Mouse (Mus musculus) limb, embryonic 15.5 days (tissue): ENCODE measurements around the gene Zfp354c. TPM values are rescaled to one million over a fixed set of nuclear protein-coding genes. Genes with fewer than 3 reads are reported as not detected.
A peak's percentile ranks its signal among the peaks of the same experiment; 100 is the strongest.

Experiments used
- ATAC-seq: fragments of 200-750 bp; cut with Nextera tagmentation; 2 replicates; pipeline ENCODE4 v1.8.0; 2017; ENCODE audit warnings: low read depth, moderate TSS enrichment; ENCODE audit not compliant: insufficient number of reproducible peaks, low FRiP score, low TSS enrichment
- H3K27ac ChIP-seq: fragments of 300-500 bp; sonication (generic); 2 replicates; pipeline ENCODE4 v1.5.1; 2015; ENCODE audit warnings: moderate library complexity, mild to moderate bottlenecking, inconsistent platforms
- H3K27me3 ChIP-seq: fragments of 300-500 bp; sonication (generic); 2 replicates; pipeline ENCODE4 v1.6.1; 2015; ENCODE audit warnings: inconsistent platforms
- H3K36me3 ChIP-seq: fragments of 300-500 bp; sonication (generic); 2 replicates; pipeline ENCODE4 v1.6.1; 2015; ENCODE audit warnings: inconsistent platforms
- H3K4me1 ChIP-seq: fragments of 300-500 bp; sonication (generic); 2 replicates; pipeline ENCODE4 v1.6.1; 2015; ENCODE audit warnings: inconsistent platforms
- H3K4me2 ChIP-seq: fragments of 300-500 bp; sonication (generic); 2 replicates; pipeline ENCODE4 v1.6.1; 2015; ENCODE audit warnings: mild to moderate bottlenecking, inconsistent platforms
- H3K4me3 ChIP-seq: fragments of 300-500 bp; sonication (generic); 2 replicates; pipeline ENCODE4 v1.5.1; 2015; ENCODE audit warnings: mild to moderate bottlenecking, inconsistent platforms
- H3K9ac ChIP-seq: fragments of 300-500 bp; sonication (generic); 2 replicates; pipeline ENCODE4 v1.6.1; 2015; ENCODE audit warnings: inconsistent platforms
- H3K9me3 ChIP-seq: fragments of 300-500 bp; sonication (generic); 2 replicates; pipeline ENCODE4 v1.6.1; 2016; ENCODE audit warnings: inconsistent platforms
- WGBS: fragments of 180-500 bp; shearing (Covaris S2); methylation state at CpG from one replicate; pipeline ENCODE4 v1.1.7; 2015; 5-methylcytosine and 5-hydroxymethylcytosine counted together
- polyA plus RNA-seq: library from polyadenylated mRNA; unstranded; fragments of >200 nt; fragmentation: Nextera tagmentation; extraction: Ambion mirVana; gene quantifications from 2 replicates; pipeline ENCODE4 v1.2.1, GENCODE M21; 2015

Gene Zfp354c
- 43.6 and 51.0 TPM in 2 replicates for polyA plus RNA-seq

DNA sequence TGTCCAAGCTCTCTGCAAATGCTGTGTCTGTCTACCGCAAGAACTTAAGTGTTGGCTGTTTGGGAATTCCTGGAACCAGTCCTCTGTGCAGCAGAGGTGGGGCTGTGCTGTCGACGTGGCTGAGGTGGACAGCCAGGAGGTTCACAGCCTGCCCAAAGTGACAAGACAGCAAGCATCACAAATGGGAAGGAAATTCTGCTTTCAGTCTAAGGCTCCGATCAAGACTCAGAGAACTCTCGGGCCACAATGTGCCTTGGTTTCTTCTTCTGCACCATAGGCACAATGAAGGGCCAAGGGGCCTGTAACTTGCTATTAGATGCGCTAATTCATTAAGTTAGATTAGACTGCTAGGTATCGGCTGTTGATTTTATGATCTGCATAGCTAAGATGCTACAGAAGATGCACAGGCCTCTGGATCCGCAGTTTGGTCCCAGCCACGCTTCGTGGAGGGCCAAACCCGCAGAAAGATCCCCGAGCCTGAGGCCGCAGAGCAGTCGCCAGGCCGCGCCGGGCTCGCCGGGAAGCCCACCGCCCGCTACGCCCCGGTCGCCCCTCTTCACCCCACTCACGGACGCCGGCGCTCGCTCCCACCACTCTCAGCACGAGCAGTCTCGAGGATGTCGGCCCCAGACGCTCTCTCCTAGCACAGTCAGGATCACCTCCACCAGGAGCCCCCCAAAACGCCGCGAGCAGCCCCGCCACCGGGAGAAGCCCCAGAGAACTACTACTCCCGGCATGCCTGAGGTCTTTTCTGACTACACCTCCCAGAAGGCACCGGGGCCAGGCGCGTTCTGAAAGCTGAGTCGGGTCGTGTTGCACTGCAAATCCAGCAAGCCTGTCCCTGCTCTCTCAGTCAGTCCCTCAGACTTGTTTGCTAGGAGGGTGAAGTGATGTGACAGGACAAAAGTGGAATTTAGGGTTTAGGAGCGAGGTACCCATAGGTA is at the start of gene Zfp354c:
Gene Zfp354c (minus strand): TSS at position 715 of the 944 bp plus-strand sequence.
- 1% methylated on average over 45 of the region's 45 CpGs for WGBS
- Histone ChIP-seq H3K9me3 (no peaks in the 10 kb centered on the region), H3K4me1 (peaks cover 4% of the 10 kb centered on the region; the same call in 1 of the 2 replicates), H3K27ac (peak within 1 kb of the TSS; percentile 87), H3K4me3 (peak within 1 kb of the TSS; percentile 87), H3K9ac (peak within 1 kb of the TSS; percentile 85), H3K36me3 (peaks cover 31% of the 10 kb centered on the region), H3K4me2 (peak within 1 kb of the TSS; percentile 46), H3K27me3 (no peaks in the 10 kb centered on the region)
- ATAC-seq, result peak; percentile 93

DNA sequence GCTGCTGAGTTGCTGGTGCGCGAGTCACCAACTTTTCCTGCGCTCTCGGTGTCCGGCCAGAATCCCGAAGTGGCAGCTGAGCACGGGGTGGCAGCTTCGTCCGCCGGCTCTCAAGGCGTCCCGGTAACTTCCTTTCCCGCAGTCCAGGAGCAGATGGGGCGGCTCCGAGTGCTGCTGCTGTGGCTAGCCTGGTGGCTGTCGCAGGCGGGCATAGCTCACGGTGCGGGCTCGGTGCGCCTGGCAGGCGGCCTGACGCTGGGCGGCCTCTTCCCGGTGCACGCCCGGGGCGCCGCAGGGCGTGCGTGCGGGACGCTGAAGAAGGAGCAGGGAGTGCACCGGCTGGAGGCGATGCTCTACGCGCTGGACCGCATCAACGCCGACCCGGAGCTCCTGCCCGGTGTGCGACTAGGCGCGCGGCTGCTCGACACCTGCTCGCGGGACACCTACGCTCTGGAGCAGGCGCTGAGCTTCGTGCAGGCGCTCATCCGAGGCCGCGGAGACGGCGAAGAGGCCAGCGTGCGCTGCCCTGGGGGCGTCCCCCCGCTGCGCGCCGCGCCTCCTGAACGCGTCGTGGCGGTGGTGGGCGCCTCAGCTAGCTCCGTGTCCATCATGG is 23.6 kb upstream of the Zfp354c start:
- Histone ChIP-seq H3K9me3 (no peaks in the 10 kb centered on the region), H3K27me3 (peaks cover 56% of the 10 kb centered on the region), H3K4me1 (peaks cover 19% of the 10 kb centered on the region), H3K9ac (no peak overlapping the region), H3K27ac (no peak overlapping the region), H3K4me2 (peak overlapping the region; percentile 91), H3K36me3 (no peaks in the 10 kb centered on the region), H3K4me3 (peak overlapping the region; percentile 44)
- under 1% methylated on average over 70 of the region's 72 CpGs for WGBS
- no peak for ATAC-seq

DNA sequence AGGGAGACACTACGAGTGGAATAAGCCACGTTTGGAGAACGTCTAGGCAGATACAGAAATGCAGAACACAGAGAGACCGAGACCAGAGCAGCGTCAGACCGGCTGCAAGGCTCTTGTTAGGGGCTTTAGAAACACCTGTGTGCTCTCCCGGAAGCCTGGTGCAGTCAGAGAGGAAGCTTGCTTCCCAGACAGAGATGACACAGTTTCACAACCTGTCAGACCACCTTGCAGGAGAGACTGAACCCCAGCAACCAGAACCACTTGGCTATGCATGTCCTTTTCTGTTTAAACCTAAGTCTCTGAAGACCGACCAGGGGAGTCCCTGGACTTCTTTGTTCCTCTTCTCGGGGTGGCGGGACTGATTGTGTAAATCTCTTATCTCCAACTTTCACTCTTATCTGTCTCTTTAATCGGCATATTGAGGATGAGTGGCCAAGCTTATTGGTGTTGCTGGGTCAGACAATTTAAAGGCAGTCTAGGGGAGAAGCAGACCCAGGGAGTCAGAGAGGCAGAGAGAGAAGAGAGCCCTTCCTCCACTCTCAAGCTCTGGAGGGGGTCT is 22.7 kb upstream of the Zfp354c start, which contains the start of gene Grm6:
Gene Grm6 (plus strand): TSS at position 509 of the 559 bp plus-strand sequence.
- no peak within 1 kb of the TSS for H3K9ac ChIP-seq
- 2% methylated on average over 11 of the region's 11 CpGs for WGBS
- H3K9me3 ChIP-seq, result no peaks in the 10 kb centered on the region
- H3K36me3 ChIP-seq, result no peaks in the 10 kb centered on the region
- H3K4me1 ChIP-seq, result peaks cover 19% of the 10 kb centered on the region
- H3K4me2 ChIP-seq, result peak within 1 kb of the TSS; percentile 91
- H3K27me3 ChIP-seq, result peaks cover 58% of the 10 kb centered on the region
- H3K4me3 ChIP-seq, result peak within 1 kb of the TSS; percentile 44
- H3K27ac ChIP-seq, result no peak within 1 kb of the TSS
- ATAC-seq, result no peak

DNA sequence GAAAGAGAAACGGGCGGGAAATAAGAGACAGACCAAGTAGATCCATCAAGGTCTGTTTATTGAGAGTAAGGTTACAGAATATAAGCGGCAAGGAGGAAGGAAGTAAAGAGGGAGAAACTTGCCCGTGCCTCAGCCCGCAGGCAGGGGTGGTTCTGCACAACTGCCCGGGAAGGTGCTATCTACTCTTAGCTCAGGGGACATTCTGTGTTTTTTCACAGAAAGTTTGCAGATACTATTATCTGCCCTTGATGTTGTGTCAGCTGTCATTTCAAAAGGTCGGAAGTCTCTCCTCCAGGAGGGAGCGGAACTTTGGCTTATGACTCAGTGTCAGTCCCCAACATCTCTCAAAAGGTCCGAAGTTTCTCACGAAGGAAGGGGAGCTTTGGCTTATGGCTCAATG is 21.8 kb upstream of the Zfp354c start:
- H3K4me2 ChIP-seq, result no peak overlapping the region
- H3K4me3 ChIP-seq, result no peak overlapping the region
- H3K9me3 ChIP-seq, result no peaks in the 10 kb centered on the region
- WGBS, result 5% methylated on average over 10 of the region's 10 CpGs
- peaks cover 19% of the 10 kb centered on the region for H3K4me1 ChIP-seq
- no peak overlapping the region for H3K27ac ChIP-seq
- H3K27me3 ChIP-seq, result peaks cover 59% of the 10 kb centered on the region
- no peaks in the 10 kb centered on the region for H3K36me3 ChIP-seq
- ATAC-seq, result no peak
- no peak overlapping the region for H3K9ac ChIP-seq

DNA sequence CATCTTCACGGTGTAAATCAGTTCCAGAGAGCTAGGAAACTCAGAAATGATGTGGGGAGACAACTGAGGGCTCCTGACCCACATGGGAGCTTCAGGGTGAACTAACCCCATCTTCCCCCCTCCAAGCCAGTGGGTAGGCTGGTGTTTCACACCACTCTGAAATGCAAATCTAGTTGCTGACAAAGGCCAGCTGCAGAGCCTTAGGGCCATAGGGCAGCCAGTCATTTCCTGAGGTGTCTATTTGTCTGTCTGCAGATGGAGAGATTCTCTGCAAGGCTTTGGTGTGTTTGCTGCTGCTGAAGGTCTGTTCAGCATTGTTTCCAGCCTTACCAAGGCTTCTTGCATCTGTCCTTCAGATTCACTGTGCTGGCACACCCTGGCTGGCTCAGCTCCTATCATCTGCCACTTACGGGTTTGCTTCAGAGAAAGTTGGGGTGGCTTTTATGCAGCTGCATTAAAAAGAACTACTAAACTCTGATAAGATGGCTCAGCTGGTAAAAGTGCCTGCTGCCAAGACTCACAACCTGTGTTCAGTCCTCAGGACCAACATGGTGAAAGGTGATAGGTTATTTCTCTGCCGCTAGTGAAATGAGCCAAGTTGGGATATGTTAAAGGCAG is 21.1 kb upstream of the Zfp354c start:
- 39% methylated on average over 3 of the region's 3 CpGs for WGBS

DNA sequence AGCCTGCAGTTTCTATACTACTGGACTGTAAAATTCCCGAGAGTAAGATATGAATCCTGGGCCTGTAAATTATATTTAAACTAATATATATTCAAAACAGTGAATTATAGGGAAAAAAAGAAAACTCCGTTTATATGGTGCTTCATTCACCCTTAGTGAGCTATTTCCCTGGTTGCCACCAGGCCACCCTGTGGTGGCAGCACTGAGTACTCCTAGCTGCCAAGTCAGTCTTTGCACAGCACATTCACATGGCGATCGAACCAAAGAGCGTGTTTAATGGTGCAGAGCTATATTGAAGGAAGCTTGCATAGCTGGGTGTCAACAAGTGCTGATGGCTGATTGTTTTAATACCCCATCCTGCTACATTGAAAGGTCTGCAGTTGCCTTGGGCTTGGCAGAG is 19.5 kb upstream of the Zfp354c start:
- Histone ChIP-seq H3K27ac (no peak overlapping the region), H3K27me3 (peaks cover 46% of the 10 kb centered on the region), H3K4me1 (peaks cover 19% of the 10 kb centered on the region), H3K4me2 (no peak overlapping the region), H3K9me3 (no peaks in the 10 kb centered on the region), H3K4me3 (no peak overlapping the region), H3K36me3 (no peaks in the 10 kb centered on the region), H3K9ac (no peak overlapping the region)
- no peak for ATAC-seq
- WGBS, result 72% methylated on average over 5 of the region's 5 CpGs

More for the DNA sequence above, 21.1 kb upstream of the Zfp354c start:
- H3K27ac ChIP-seq, result no peak overlapping the region
- H3K9ac ChIP-seq, result no peak overlapping the region
- no peak overlapping the region for H3K4me3 ChIP-seq
- H3K4me1 ChIP-seq, result peaks cover 19% of the 10 kb centered on the region
- ATAC-seq, result no peak
- H3K27me3 ChIP-seq, result peaks cover 59% of the 10 kb centered on the region
- H3K36me3 ChIP-seq, result no peaks in the 10 kb centered on the region
- H3K9me3 ChIP-seq, result no peaks in the 10 kb centered on the region
- no peak overlapping the region for H3K4me2 ChIP-seq

DNA sequence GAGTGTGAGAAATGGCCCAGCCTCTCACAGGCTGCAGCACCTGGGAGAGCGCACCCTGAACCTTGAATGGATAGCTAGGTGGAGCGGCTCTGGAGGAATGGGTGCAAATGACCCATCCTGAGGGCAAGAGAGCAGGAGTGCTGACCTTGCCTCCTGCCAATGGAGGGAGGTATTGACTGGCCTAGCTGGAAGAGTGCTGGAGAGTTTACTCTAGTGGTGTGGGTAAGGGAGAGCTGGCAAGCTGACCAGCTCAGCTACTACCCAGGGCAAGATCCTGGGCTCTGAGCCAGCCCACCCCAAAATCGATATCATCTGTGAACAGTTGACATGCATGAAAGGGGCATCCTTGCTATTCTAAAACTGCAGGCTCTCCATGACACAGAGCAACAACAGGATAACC is 18.4 kb upstream of the Zfp354c start:
- Histone ChIP-seq H3K4me3 (no peak overlapping the region), H3K4me2 (no peak overlapping the region), H3K27ac (no peak overlapping the region), H3K9me3 (no peaks in the 10 kb centered on the region), H3K27me3 (peaks cover 35% of the 10 kb centered on the region), H3K9ac (no peak overlapping the region), H3K4me1 (peaks cover 17% of the 10 kb centered on the region), H3K36me3 (no peaks in the 10 kb centered on the region)
- 87% methylated on average over 3 of the region's 3 CpGs for WGBS
- ATAC-seq, result no peak

DNA sequence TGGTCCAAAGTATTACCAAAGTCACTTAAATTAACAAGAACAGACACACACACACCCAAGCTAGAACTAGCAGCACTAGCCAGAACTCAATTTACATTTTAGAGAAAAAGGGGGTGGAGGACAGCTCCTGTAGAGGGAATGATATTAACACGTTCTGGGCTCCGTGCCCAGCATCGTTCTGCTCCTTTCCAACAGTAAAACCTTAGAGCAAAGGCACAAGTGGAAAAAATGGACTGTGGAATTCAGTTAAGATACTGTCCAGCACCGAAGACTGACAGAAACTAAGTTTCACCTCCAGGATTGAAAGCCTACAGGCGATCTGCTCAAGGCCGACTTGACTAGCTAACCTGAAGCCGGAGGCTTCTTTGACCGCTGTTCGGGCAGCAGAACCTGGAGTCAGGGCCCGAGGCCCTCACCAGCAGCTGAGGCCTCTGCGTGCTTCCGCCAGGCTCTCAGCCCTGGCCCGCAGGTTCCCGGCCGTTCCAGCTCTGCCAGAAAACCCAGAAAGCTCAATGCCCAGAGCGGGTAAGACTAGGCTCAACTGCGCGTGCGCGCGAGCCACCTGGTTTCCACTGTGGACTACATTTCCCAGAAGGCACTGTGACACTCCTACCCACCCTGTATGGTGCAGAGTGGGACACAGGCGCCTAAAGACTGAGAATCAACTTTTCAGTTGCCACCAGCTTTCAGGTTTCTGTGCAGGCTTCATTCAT is 13.7 kb upstream of the Zfp354c start, which contains the start of gene Zfp879:
Gene Zfp879 (minus strand): TSS at position 530 of the 713 bp plus-strand sequence.
- WGBS, result 9% methylated on average over 22 of the region's 22 CpGs
- H3K9ac ChIP-seq, result peak within 1 kb of the TSS; percentile 51
- peak within 1 kb of the TSS; percentile 63 for H3K4me2 ChIP-seq
- H3K9me3 ChIP-seq, result no peaks in the 10 kb centered on the region
- peaks cover 19% of the 10 kb centered on the region for H3K4me1 ChIP-seq
- ATAC-seq, result peak; percentile 91
- H3K4me3 ChIP-seq, result peak within 1 kb of the TSS; percentile 43
- H3K27ac ChIP-seq, result peak within 1 kb of the TSS; percentile 96
- 0 out of 2 replicates have a peak, but pooled peaks cover 3% of the 10 kb centered on the region for H3K27me3 ChIP-seq
- no peaks in the 10 kb centered on the region for H3K36me3 ChIP-seq

DNA sequence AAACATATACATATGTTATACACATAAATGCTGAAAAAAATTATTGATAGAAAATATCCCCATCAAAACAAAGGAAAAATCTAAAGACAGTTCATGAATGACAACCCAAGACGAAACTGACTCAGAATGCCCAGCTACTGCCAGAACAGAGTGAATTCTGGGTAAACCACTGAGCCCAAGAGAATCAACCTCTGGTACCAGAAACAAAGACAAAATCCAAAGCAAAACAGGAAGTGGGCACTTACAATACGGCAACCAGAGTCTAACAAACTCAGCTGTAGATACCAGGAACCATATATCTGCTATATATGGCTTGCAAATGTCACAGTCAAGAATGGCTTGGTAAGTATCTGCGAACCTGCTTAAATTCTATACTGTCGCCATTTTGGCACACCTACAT is 8.2 kb upstream of the Zfp354c start:
- Histone ChIP-seq H3K9me3 (peaks cover 7% of the 10 kb centered on the region), H3K4me2 (no peak overlapping the region), H3K4me1 (peaks cover 10% of the 10 kb centered on the region), H3K9ac (no peak overlapping the region), H3K4me3 (no peak overlapping the region), H3K27ac (no peak overlapping the region), H3K36me3 (peaks cover 14% of the 10 kb centered on the region), H3K27me3 (no peaks in the 10 kb centered on the region)
- WGBS, result 86% methylated on average over 4 of the region's 4 CpGs
- ATAC-seq, result no peak

DNA sequence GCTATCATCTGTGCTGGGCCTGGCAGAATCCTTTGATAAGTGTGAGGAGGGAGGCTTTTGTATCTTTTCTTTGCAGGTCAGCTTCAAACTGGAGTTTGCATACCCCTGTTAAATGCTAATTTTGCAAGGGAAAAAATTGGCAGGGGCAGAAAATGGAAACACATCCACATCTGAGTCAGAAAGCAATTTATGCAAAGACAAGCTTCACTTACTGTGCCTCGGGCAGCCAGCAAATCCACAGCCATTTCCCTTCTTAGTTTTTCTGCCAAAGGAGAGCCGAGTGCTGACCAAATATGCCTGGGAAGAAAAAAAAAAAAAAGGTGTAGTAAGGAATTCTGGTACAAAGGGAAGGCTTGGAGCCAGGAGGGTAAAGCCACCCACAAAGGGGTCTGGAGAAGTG is 1.3 kb downstream of the Zfp354c start:
- peak overlapping the region; percentile 87 for H3K4me3 ChIP-seq
- H3K4me2 ChIP-seq, result peak overlapping the region; percentile 46
- H3K9me3 ChIP-seq, result no peaks in the 10 kb centered on the region
- ATAC-seq, result no peak
- 13% methylated on average over 2 of the region's 2 CpGs for WGBS
- H3K4me1 ChIP-seq, result peaks cover 4% of the 10 kb centered on the region; the same call in 1 of the 2 replicates
- H3K27ac ChIP-seq, result peak overlapping the region; percentile 87
- H3K9ac ChIP-seq, result no peak overlapping the region; the same call in 1 of the 2 replicates
- H3K27me3 ChIP-seq, result no peaks in the 10 kb centered on the region
- peaks cover 39% of the 10 kb centered on the region for H3K36me3 ChIP-seq

DNA sequence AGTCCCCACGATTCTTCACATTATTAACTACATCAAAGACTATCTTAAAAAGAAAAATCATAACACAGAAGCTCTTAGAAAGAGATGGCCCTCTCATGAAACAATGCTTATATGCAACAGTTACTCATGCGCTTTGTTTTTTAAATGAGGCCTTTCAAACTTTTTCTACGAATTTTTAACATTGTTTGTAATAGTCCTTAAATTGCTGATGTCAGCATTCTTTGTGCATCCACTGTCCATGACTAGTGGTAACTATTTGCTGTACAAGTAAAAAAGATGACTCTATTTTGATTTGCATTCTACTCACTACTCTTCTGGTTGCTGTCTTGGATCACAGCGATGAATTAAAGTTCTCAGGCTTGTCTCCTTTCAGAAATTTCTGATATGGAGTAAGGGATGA is 13.3 kb downstream of the Zfp354c start:
- no peaks in the 10 kb centered on the region for H3K27me3 ChIP-seq
- peaks cover 95% of the 10 kb centered on the region for H3K36me3 ChIP-seq
- WGBS, result 95% methylated on average over 4 of the region's 4 CpGs
- no peak overlapping the region for H3K4me2 ChIP-seq
- no peak overlapping the region for H3K27ac ChIP-seq
- no peak overlapping the region for H3K4me3 ChIP-seq
- no peak for ATAC-seq
- no peaks in the 10 kb centered on the region for H3K4me1 ChIP-seq
- H3K9me3 ChIP-seq, result peaks cover 33% of the 10 kb centered on the region
- H3K9ac ChIP-seq, result no peak overlapping the region
